Mouse (Mus musculus) liver, postnatal 0 days (tissue): ENCODE data around the gene Apof. TPM values are rescaled to one million over a fixed set of nuclear protein-coding genes. Genes with fewer than 3 reads are reported as not detected.
"Not testable (repeated sequence)": the region's sequence is repeated elsewhere in the genome, so short reads cannot be mapped to it uniquely, and the experiment has no call there.

Experiments
- ATAC-seq: fragments of 200-750 bp; cut with Nextera tagmentation; 2 replicates; pipeline ENCODE4 v1.8.0; 2017; ENCODE audit warnings: mild to moderate bottlenecking, moderate library complexity
- DNase-seq: peaks from one replicate; pipeline ENCODE4 v3.0.0-alpha.2; 2016
- H3K27ac ChIP-seq: fragments of 300-500 bp; sonication (generic); 2 replicates; pipeline ENCODE4 v1.5.1; 2014; ENCODE audit warnings: antibody characterized with exemption, moderate library complexity, mild to moderate bottlenecking, low read depth
- H3K27me3 ChIP-seq: fragments of 300-500 bp; sonication (generic); 2 replicates; pipeline ENCODE4 v1.6.1; 2014; ENCODE audit warnings: low read length, control low read depth, mixed read lengths; ENCODE audit not compliant: insufficient read depth
- H3K36me3 ChIP-seq: fragments of 300-500 bp; sonication (generic); replicated peaks from 2 replicates; pipeline ENCODE4 v1.6.1; 2014; ENCODE audit warnings: mild to moderate bottlenecking, control low read depth, low read length, moderate library complexity, mixed read lengths; ENCODE audit not compliant: insufficient read depth
- H3K4me1 ChIP-seq: fragments of 300-500 bp; sonication (generic); 2 replicates; pipeline ENCODE4 v1.6.1; 2014; ENCODE audit warnings: antibody characterized with exemption, mild to moderate bottlenecking, control low read depth; ENCODE audit not compliant: insufficient read depth
- H3K4me2 ChIP-seq: fragments of 300-500 bp; sonication (generic); 2 replicates; pipeline ENCODE4 v1.6.1; 2014; ENCODE audit warnings: low read depth, mild to moderate bottlenecking, low read length, moderate library complexity, mixed read lengths
- H3K4me3 ChIP-seq: fragments of 300-500 bp; sonication (generic); 2 replicates; pipeline ENCODE4 v1.5.1; 2014; ENCODE audit warnings: low read depth, low read length
- H3K9ac ChIP-seq: fragments of 300-500 bp; sonication (generic); replicated peaks from 2 replicates; pipeline ENCODE4 v1.6.1; 2014; ENCODE audit warnings: mild to moderate bottlenecking, moderate library complexity
- H3K9me3 ChIP-seq: fragments of 300-500 bp; sonication (generic); 2 replicates; pipeline ENCODE4 v1.6.1; 2016; ENCODE audit warnings: mild to moderate bottlenecking, control low read depth, low read length, mixed read lengths
- CTCF ChIP-seq: sonication (generic); IDR thresholded peaks from 2 replicates; pipeline ENCODE4 v1.5.1; 2016; ENCODE audit warnings: antibody characterized with exemption, low read depth
- EP300 ChIP-seq: IDR thresholded peaks from 2 replicates; pipeline ENCODE4 v1.6.1; 2016; ENCODE audit warnings: antibody characterized with exemption, low read depth, mild to moderate bottlenecking
- WGBS: fragments of 180-500 bp; shearing (Covaris S2); extraction: QIAGEN DNeasy Blood & Tissue Kit; methylation state at CpG from one replicate; pipeline ENCODE4 v1.1.7; 2014; ENCODE audit not compliant: insufficient replicate concordance; 5-methylcytosine and 5-hydroxymethylcytosine counted together
- polyA plus RNA-seq: library from polyadenylated mRNA; unstranded; fragments of >200 nt; fragmentation: Nextera tagmentation; extraction: Ambion mirVana; gene quantifications from 2 replicates; pipeline ENCODE4 v1.2.1, GENCODE M21; 2015

The Apof gene
- polyA plus RNA-seq, 1 experiment from 2014 or later = 1,338 TPM

- Histone ChIP-seq H3K36me3 (peaks cover 36% of the 10 kb centered on the region), H3K9ac (no peak within 1 kb of the TSS), H3K4me2 (peak within 1 kb of the TSS; percentile 34; the same call in 1 of the 2 replicates), H3K27ac (peak within 1 kb of the TSS; percentile 80), H3K4me3 (no peak within 1 kb of the TSS), H3K9me3 (no peaks in the 10 kb centered on the region), H3K4me1 (peaks cover under 1% of the 10 kb centered on the region; the same call in 1 of the 2 replicates), H3K27me3 (no peaks in the 10 kb centered on the region)
- TF ChIP-seq EP300 (peak; percentile 57), CTCF (no peak)
- DNase-seq (peak; percentile 53), ATAC-seq (peak; percentile 90)
- WGBS = 69% methylated on average over 4 of the region's 4 CpGs
Observed at GRCm38 (mm10) chr10:128253677-128254255, 14.7 kb upstream of the Apof start, which contains the start of gene Apon. Apon (plus strand) TSS chr10:128254096.

GRCm38 (mm10) chr10:128255925-128256324 lies 12.5 kb upstream of the Apof start:
- H3K9ac ChIP-seq = no peak overlapping the region
- no peak for DNase-seq

GRCm38 (mm10) chr10:128256328-128256727 lies 12.1 kb upstream of the Apof start:
- ATAC-seq (no peak), DNase-seq (no peak)
- Histone ChIP-seq H3K27ac (no peak overlapping the region), H3K9me3 (no peaks in the 10 kb centered on the region), H3K36me3 (peaks cover 13% of the 10 kb centered on the region), H3K27me3 (no peaks in the 10 kb centered on the region), H3K4me2 (no peak overlapping the region), H3K4me3 (no peak overlapping the region), H3K9ac (no peak overlapping the region), H3K4me1 (peaks cover 12% of the 10 kb centered on the region)
- 83% methylated on average over 8 of the region's 8 CpGs for WGBS
- TF ChIP-seq CTCF (no peak), EP300 (no peak)

More at GRCm38 (mm10) chr10:128255925-128256324, 12.5 kb upstream of the Apof start:
- Histone ChIP-seq H3K27me3 (no peaks in the 10 kb centered on the region), H3K36me3 (peaks cover 17% of the 10 kb centered on the region), H3K27ac (no peak overlapping the region), H3K4me1 (peaks cover 12% of the 10 kb centered on the region), H3K9me3 (no peaks in the 10 kb centered on the region), H3K4me2 (no peak overlapping the region), H3K4me3 (no peak overlapping the region)
- ATAC-seq = no peak
- WGBS = 87% methylated on average over 8 of the region's 8 CpGs
- TF ChIP-seq CTCF (no peak), EP300 (no peak)

- Histone ChIP-seq H3K4me1 (peaks cover 12% of the 10 kb centered on the region), H3K36me3 (no peaks in the 10 kb centered on the region), H3K4me2 (no peak overlapping the region), H3K27ac (peak overlapping the region; percentile 71), H3K9me3 (no peaks in the 10 kb centered on the region), H3K4me3 (no peak overlapping the region), H3K9ac (no peak overlapping the region), H3K27me3 (no peaks in the 10 kb centered on the region)
- TF ChIP-seq EP300 (no peak), CTCF (no peak)
- 13% methylated on average over 4 of the region's 4 CpGs for WGBS
- DNase-seq (peak; percentile 46), ATAC-seq (peak; percentile 35)
Observed at GRCm38 (mm10) chr10:128258953-128259352, 9.5 kb upstream of the Apof start.

GRCm38 (mm10) chr10:128259946-128260345 lies 8.5 kb upstream of the Apof start:
- no peak for DNase-seq
- ATAC-seq = no peak
- Histone ChIP-seq H3K27ac (no peak overlapping the region), H3K9me3 (no peaks in the 10 kb centered on the region), H3K36me3 (no peaks in the 10 kb centered on the region), H3K4me2 (no peak overlapping the region), H3K9ac (no peak overlapping the region), H3K4me3 (no peak overlapping the region), H3K4me1 (peaks cover 12% of the 10 kb centered on the region), H3K27me3 (no peaks in the 10 kb centered on the region)
- TF ChIP-seq EP300 (no peak), CTCF (no peak)
- WGBS = 81% methylated on average over 5 of the region's 5 CpGs

GRCm38 (mm10) chr10:128260376-128260775 lies 8.1 kb upstream of the Apof start:
- not testable (repeated sequence) for H3K4me2 ChIP-seq, H3K27me3 ChIP-seq, H3K36me3 ChIP-seq, H3K9ac ChIP-seq, ATAC-seq, H3K27ac ChIP-seq, H3K9me3 ChIP-seq, H3K4me3 ChIP-seq, DNase-seq
- 84% methylated on average over 7 of the region's 7 CpGs for WGBS
- H3K4me1 ChIP-seq = peaks cover 12% of the 10 kb centered on the region

GRCm38 (mm10) chr10:128262300-128262699 lies 6.2 kb upstream of the Apof start:
- no peak overlapping the region for H3K4me2 ChIP-seq
- DNase-seq (no peak), ATAC-seq (no peak)
- no peaks in the 10 kb centered on the region for H3K27me3 ChIP-seq
- no peaks in the 10 kb centered on the region for H3K9me3 ChIP-seq
- H3K27ac ChIP-seq = no peak overlapping the region
- no peak overlapping the region for H3K4me3 ChIP-seq
- 82% methylated on average over 22 of the region's 22 CpGs for WGBS
- TF ChIP-seq EP300 (no peak), CTCF (no peak)
- H3K9ac ChIP-seq = no peak overlapping the region
- no peaks in the 10 kb centered on the region for H3K36me3 ChIP-seq
- peaks cover 12% of the 10 kb centered on the region for H3K4me1 ChIP-seq
